Mouse (Mus musculus) neural tube, embryonic 12.5 days (tissue): ENCODE measurements at regions not wholly inside any gene's neighbourhood (a gene's known extent, or its start where the extent isn't known, plus 50 kb on each side); places are given as distances from the start of the nearest gene placed in this dataset.
A peak's percentile ranks its signal among the peaks of the same experiment; 100 is the strongest.

Experiments
- ATAC-seq: fragments of 200-750 bp; cut with Nextera tagmentation; 2 replicates; pipeline ENCODE4 v1.8.0; 2017; ENCODE audit warnings: low read depth, mild to moderate bottlenecking, moderate TSS enrichment, moderate library complexity; ENCODE audit not compliant: low FRiP score
- H3K27ac ChIP-seq: fragments of 300-500 bp; sonication (generic); 2 replicates; pipeline ENCODE4 v1.5.1; 2016
- H3K27me3 ChIP-seq: fragments of 300-500 bp; sonication (generic); replicated peaks from 2 replicates; pipeline ENCODE4 v1.6.1; 2016; ENCODE audit warnings: mild to moderate bottlenecking
- H3K36me3 ChIP-seq: fragments of 300-500 bp; sonication (generic); 2 replicates; pipeline ENCODE4 v1.6.1; 2016; ENCODE audit warnings: mild to moderate bottlenecking
- H3K4me1 ChIP-seq: fragments of 300-500 bp; sonication (generic); 2 replicates; pipeline ENCODE4 v1.6.1; 2016
- H3K4me2 ChIP-seq: fragments of 300-500 bp; sonication (generic); replicated peaks from 2 replicates; pipeline ENCODE4 v1.6.1; 2016; ENCODE audit warnings: mild to moderate bottlenecking
- H3K4me3 ChIP-seq: fragments of 300-500 bp; sonication (generic); 2 replicates; pipeline ENCODE4 v1.5.1; 2016
- H3K9ac ChIP-seq: fragments of 300-500 bp; sonication (generic); 2 replicates; pipeline ENCODE4 v1.6.1; 2016; ENCODE audit warnings: mild to moderate bottlenecking
- H3K9me3 ChIP-seq: fragments of 300-500 bp; sonication (generic); 2 replicates; pipeline ENCODE4 v1.6.1; 2016; ENCODE audit warnings: mild to moderate bottlenecking
- WGBS: fragments of 180-500 bp; shearing (Covaris S2); methylation state at CpG from one replicate; pipeline ENCODE4 v1.1.7; 2016; 5-methylcytosine and 5-hydroxymethylcytosine counted together

GRCm38 (mm10) chr14:61665815-61666214 is 58.6 kb downstream of the Kcnrg start:
- H3K4me3 ChIP-seq: no peak overlapping the region
- no peaks in the 10 kb centered on the region for H3K9me3 ChIP-seq
- H3K9ac ChIP-seq: no peak overlapping the region
- no peak overlapping the region for H3K27ac ChIP-seq
- H3K27me3 ChIP-seq: no peaks in the 10 kb centered on the region
- H3K36me3 ChIP-seq: no peaks in the 10 kb centered on the region
- no peak overlapping the region for H3K4me2 ChIP-seq
- no peaks in the 10 kb centered on the region for H3K4me1 ChIP-seq
- 91% methylated on average over 3 of the region's 3 CpGs for WGBS
- no peak for ATAC-seq

GRCm38 (mm10) chr14:61673184-61673583 is 65.9 kb downstream of the Kcnrg start:
- no peak for ATAC-seq

DNA sequence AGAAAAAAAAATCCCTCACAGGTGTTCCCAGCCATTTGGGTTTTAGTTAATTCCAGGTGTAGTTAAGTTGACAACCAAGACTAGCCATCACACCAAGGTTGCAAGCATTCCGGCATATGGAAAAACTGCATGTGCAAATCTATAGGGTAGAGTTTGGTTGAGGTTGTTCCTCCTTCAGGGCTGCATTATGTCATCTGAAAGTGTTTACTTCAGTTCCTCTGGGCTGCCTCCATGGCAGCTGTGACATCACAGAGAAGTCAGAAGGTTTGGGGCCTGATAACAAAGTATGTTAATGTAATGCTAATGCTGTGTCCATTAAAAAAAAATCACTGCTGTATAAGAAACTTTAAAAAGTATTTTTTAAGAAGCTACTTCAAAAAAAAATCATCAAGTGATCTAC is 70.8 kb downstream of the Kcnrg start:
- H3K27ac ChIP-seq: no peak overlapping the region
- H3K36me3 ChIP-seq: no peaks in the 10 kb centered on the region
- H3K9ac ChIP-seq: no peak overlapping the region
- H3K9me3 ChIP-seq: no peaks in the 10 kb centered on the region
- H3K4me3 ChIP-seq: no peak overlapping the region
- ATAC-seq: no peak
- H3K27me3 ChIP-seq: peaks cover 7% of the 10 kb centered on the region; the same call in 1 of the 2 replicates
- H3K4me2 ChIP-seq: no peak overlapping the region
- whole genome bisulfite sequencing: 96% methylated on average over 1 of the region's 1 CpGs
- peaks cover 10% of the 10 kb centered on the region for H3K4me1 ChIP-seq

More at GRCm38 (mm10) chr14:61673184-61673583, 65.9 kb downstream of the Kcnrg start:
- 67% methylated on average over 2 of the region's 2 CpGs for WGBS
- H3K4me3 ChIP-seq: no peak overlapping the region
- H3K27ac ChIP-seq: no peak overlapping the region
- H3K36me3 ChIP-seq: no peaks in the 10 kb centered on the region
- no peaks in the 10 kb centered on the region for H3K27me3 ChIP-seq
- H3K4me2 ChIP-seq: no peak overlapping the region
- no peaks in the 10 kb centered on the region for H3K4me1 ChIP-seq
- H3K9me3 ChIP-seq: no peaks in the 10 kb centered on the region
- no peak overlapping the region for H3K9ac ChIP-seq

- Histone ChIP-seq H3K27ac (peak overlapping the region; percentile 68), H3K4me3 (peak overlapping the region; percentile 67), H3K36me3 (no peaks in the 10 kb centered on the region), H3K4me1 (peaks cover 24% of the 10 kb centered on the region), H3K4me2 (peak overlapping the region; percentile 97), H3K27me3 (peaks cover 34% of the 10 kb centered on the region), H3K9ac (peak overlapping the region; percentile 76), H3K9me3 (no peaks in the 10 kb centered on the region)
- under 1% methylated on average over 45 of the region's 50 CpGs for WGBS
- peak; percentile 70 for ATAC-seq
Measured at GRCm38 (mm10) chr14:61680818-61681707, 73.8 kb downstream of the Kcnrg start.

DNA sequence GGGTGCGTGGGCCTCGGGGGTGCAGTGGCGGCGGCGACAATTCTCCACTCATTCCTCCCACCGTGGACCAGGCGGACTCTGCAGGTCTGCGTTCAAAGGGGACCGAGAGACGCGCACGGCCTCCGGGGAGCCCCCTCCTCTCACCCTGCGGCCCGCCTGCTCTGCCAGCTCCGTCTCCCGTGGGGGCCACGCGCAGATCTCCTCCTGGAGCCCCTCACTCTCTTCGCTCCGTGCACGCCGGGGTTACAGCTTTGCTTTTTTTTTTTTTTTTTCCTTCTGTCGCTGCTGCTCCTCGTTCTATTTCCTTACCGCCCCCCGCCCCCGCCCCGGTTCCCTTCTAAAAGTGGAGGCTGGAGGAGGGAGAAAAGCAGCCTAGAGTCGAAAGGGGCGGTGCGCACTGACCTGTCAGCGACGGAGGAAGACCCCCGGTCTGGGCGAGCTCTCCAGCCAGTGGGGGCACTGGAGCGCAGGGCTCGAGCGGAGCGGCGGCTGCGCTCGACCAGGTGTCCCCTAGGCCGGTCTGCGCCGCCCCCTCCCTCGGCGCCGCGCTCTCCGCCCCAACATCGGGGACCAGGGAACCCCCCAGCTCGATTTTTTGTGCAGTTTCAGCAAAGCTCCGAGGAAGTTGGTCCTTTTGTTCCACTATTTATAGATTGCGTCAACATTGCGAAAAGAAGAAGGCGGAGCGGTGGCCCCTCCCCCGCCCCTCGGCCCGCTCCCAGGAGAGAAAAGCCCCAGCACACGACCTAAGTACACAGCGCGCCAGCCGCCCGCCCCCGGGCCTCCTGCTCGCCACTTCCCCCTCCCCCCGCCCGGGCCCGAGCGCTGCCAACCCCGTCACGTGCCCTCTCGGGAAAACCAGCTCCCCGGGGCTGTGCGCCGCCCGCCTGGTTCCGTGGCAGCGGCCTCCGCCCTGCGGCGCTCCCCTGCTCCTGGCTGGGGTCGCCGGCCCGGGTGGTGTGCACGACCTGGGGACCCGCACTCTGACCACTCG is 74.7 kb downstream of the Kcnrg start:
- Histone ChIP-seq H3K4me3 (peak overlapping the region; percentile 67), H3K4me1 (peaks cover 32% of the 10 kb centered on the region), H3K9me3 (no peaks in the 10 kb centered on the region), H3K4me2 (peak overlapping the region; percentile 97), H3K9ac (peak overlapping the region; percentile 76), H3K27ac (peak overlapping the region; percentile 68), H3K27me3 (peaks cover 43% of the 10 kb centered on the region), H3K36me3 (no peaks in the 10 kb centered on the region)
- ATAC-seq: peak; percentile 81
- 2% methylated on average over 82 of the region's 90 CpGs for WGBS

DNA sequence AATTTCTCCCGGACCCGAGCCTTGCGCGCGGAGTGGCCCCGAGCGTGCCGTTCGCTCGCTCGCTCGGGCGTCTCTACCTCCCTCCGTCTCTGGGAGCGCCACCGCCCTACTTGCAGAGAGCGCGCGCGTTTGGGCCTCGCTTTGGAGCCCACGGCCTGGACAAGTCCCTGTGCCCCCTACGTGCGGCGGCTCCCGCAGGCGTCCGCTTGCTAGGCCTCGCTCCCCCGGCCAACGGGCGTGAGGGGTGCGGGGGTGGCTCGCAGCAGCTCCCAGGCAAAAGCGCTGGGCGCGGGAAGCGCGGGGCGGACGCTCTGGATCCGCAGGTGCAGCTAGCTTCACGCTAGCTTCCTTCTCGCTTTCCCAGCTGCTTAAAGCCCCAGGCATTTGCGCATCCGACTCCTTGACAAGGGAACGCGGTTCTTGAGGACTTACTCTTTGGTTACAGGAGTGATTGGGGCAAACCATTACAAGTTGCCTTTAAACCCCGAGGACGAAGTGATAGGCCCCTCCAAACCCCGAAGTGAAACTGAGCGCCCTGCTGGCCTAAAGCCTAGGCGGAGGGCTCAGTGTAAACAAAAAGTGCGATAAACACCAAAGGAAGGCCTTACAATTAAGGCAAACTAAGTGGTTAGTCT is 75.6 kb downstream of the Kcnrg start:
- Histone ChIP-seq H3K4me1 (peaks cover 38% of the 10 kb centered on the region), H3K4me2 (peak overlapping the region; percentile 97), H3K4me3 (peak overlapping the region; percentile 67), H3K9me3 (no peaks in the 10 kb centered on the region), H3K27ac (peak overlapping the region; percentile 53), H3K9ac (peak overlapping the region; percentile 76), H3K36me3 (no peaks in the 10 kb centered on the region), H3K27me3 (peaks cover 48% of the 10 kb centered on the region)
- ATAC-seq: peak; percentile 42
- WGBS: under 1% methylated on average over 54 of the region's 54 CpGs

DNA sequence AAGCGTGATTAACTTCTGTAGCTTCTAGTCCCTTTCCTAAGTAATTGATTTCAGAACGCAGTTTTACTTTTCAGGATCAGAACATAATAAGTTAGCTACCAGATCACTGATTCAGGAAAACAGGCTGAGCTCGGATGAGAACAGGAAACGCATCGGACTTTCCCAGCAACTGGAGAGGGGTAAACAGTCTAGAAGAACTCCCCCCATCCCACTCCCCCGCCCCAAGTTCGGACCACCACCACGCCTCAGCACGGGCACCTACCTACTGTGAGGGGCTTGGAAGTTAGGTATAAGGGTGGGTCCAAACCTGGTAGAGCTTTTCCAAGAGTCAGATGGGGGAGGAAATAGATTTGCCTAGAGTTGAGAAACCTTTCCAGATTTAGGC is 76.1 kb downstream of the Kcnrg start:
- ATAC-seq: no peak
- H3K9me3 ChIP-seq: no peaks in the 10 kb centered on the region
- peaks cover 38% of the 10 kb centered on the region for H3K4me1 ChIP-seq
- H3K27me3 ChIP-seq: peaks cover 48% of the 10 kb centered on the region
- H3K4me2 ChIP-seq: peak overlapping the region; percentile 97
- 0 out of 2 replicates have a peak overlapping the region, but pooled peaks have one; percentile 67 for H3K4me3 ChIP-seq
- H3K9ac ChIP-seq: no peak overlapping the region
- H3K36me3 ChIP-seq: no peaks in the 10 kb centered on the region
- no peak overlapping the region for H3K27ac ChIP-seq
- WGBS: 6% methylated on average over 9 of the region's 9 CpGs

- H3K4me2 ChIP-seq: peak overlapping the region; percentile 97
- H3K27ac ChIP-seq: no peak overlapping the region
- peaks cover 52% of the 10 kb centered on the region for H3K27me3 ChIP-seq
- H3K9ac ChIP-seq: no peak overlapping the region
- H3K4me1 ChIP-seq: peaks cover 39% of the 10 kb centered on the region
- WGBS: 7% methylated on average over 19 of the region's 19 CpGs
- ATAC-seq: no peak
- H3K4me3 ChIP-seq: peak overlapping the region; percentile 16; the same call in 1 of the 2 replicates
- no peaks in the 10 kb centered on the region for H3K9me3 ChIP-seq
- H3K36me3 ChIP-seq: no peaks in the 10 kb centered on the region
Measured at GRCm38 (mm10) chr14:61683791-61684411, 76.6 kb downstream of the Kcnrg start.

GRCm38 (mm10) chr14:61684473-61685230 is 77.4 kb downstream of the Kcnrg start:
- 4% methylated on average over 26 of the region's 26 CpGs for WGBS
- Histone ChIP-seq H3K36me3 (no peaks in the 10 kb centered on the region), H3K9ac (no peak overlapping the region), H3K4me1 (peaks cover 46% of the 10 kb centered on the region), H3K9me3 (no peaks in the 10 kb centered on the region), H3K27me3 (peaks cover 60% of the 10 kb centered on the region), H3K27ac (no peak overlapping the region), H3K4me2 (peak overlapping the region; percentile 97), H3K4me3 (peak overlapping the region; percentile 16; the same call in 1 of the 2 replicates)
- ATAC-seq: no peak

DNA sequence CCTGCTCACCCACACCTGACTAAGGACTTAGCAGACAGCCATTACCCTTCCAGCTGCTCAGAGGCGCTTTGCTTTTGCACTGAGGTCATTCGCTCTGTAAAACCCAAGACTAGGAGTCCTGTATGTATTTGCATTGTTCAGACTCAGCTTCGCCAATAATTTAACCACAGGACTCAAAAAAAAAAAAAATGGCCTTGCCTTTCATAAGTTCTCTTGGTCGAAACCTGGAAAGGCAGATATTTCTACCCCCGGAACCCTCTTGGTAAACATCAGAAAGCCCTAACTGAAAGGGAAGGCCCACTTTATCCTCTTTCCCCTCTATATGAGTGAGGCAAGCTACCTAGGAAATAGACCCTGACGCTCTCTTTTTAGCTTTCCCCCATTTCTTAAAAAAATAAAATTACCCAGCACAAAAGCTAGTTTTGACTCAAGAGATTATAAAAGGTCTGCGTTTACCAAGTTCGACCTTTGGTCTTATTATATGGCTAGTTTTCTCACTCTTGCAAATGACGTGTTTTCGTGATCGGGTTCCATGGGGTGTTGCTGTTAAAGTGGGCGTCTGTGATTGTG is 78.1 kb downstream of the Kcnrg start:
- no peak overlapping the region for H3K9ac ChIP-seq
- H3K27ac ChIP-seq: no peak overlapping the region
- WGBS: 10% methylated on average over 12 of the region's 12 CpGs
- H3K36me3 ChIP-seq: no peaks in the 10 kb centered on the region
- ATAC-seq: no peak
- peaks cover 66% of the 10 kb centered on the region for H3K27me3 ChIP-seq
- H3K9me3 ChIP-seq: no peaks in the 10 kb centered on the region
- H3K4me1 ChIP-seq: peaks cover 46% of the 10 kb centered on the region
- no peak overlapping the region for H3K4me2 ChIP-seq
- no peak overlapping the region for H3K4me3 ChIP-seq
